Mouse (Mus musculus) forebrain, embryonic 15.5 days (tissue): ENCODE data around the gene Pnliprp1. TPM values are rescaled to one million over a fixed set of nuclear protein-coding genes. Genes with fewer than 3 reads are reported as not detected.

Experiments used
- ATAC-seq: fragments of 200-750 bp; cut with Nextera tagmentation; replicated peaks from 2 replicates; pipeline ENCODE4 v1.8.0; 2017; ENCODE audit warnings: mild to moderate bottlenecking, moderate TSS enrichment, moderate library complexity
- H3K27ac ChIP-seq: fragments of 300-500 bp; sonication (generic); replicated peaks from 2 replicates; pipeline ENCODE4 v1.5.1; 2015; ENCODE audit warnings: mild to moderate bottlenecking, inconsistent platforms
- H3K27me3 ChIP-seq: fragments of 300-500 bp; sonication (generic); 2 replicates; pipeline ENCODE4 v1.6.1; 2015; ENCODE audit warnings: inconsistent platforms
- H3K36me3 ChIP-seq: fragments of 300-500 bp; sonication (generic); 2 replicates; pipeline ENCODE4 v1.6.1; 2015; ENCODE audit warnings: mild to moderate bottlenecking, inconsistent platforms
- H3K4me1 ChIP-seq: fragments of 300-500 bp; sonication (generic); 2 replicates; pipeline ENCODE4 v1.6.1; 2015; ENCODE audit warnings: inconsistent platforms
- H3K4me2 ChIP-seq: fragments of 300-500 bp; sonication (generic); replicated peaks from 2 replicates; pipeline ENCODE4 v1.6.1; 2015; ENCODE audit warnings: mild to moderate bottlenecking, inconsistent platforms
- H3K4me3 ChIP-seq: fragments of 300-500 bp; sonication (generic); 2 replicates; pipeline ENCODE4 v1.5.1; 2015; ENCODE audit warnings: mild to moderate bottlenecking, inconsistent platforms
- H3K9ac ChIP-seq: fragments of 300-500 bp; sonication (generic); replicated peaks from 2 replicates; pipeline ENCODE4 v1.6.1; 2015; ENCODE audit warnings: mild to moderate bottlenecking, inconsistent platforms
- H3K9me3 ChIP-seq: fragments of 300-500 bp; sonication (generic); 2 replicates; pipeline ENCODE4 v1.6.1; 2016; ENCODE audit warnings: inconsistent platforms
- WGBS: fragments of 180-500 bp; shearing (Covaris S2); methylation state at CpG from one replicate; pipeline ENCODE4 v1.1.7; 2015; ENCODE audit warnings: mixed read lengths; 5-methylcytosine and 5-hydroxymethylcytosine counted together
- polyA plus RNA-seq: library from polyadenylated mRNA; unstranded; fragments of >200 nt; fragmentation: Nextera tagmentation; extraction: Ambion mirVana; gene quantifications from 2 replicates; pipeline ENCODE4 v1.2.1, GENCODE M21; 2015

The Pnliprp1 gene
- polyA plus RNA-seq, result 0.80 and 1.0 TPM in 2 replicates

DNA sequence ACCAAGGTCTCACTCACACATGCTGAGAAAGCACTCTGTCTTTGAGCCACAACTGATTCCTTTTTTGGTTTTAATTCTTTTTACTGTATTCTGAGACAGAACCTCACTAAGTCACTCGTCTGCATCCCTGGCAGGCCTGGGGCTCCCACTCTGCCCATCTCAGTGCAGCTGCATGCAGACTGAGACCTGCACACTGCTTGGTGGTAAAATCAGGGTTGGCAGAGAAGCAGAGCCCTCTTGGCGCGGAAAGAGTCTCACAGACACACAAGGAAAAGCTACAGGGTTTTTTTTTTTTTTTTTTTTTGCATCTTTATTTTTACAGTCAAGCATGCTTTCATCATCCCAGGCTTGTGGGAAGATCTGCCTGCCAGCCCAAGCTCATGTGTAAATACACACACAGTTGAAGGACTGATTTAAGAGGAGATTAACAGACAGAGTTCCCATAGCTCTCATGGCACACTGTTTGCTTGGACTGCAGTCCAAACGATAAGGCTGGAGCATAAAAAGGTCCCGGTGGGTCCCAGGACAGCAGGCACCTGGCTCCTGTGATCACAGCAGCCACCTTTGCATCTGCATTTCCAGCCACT lies at the start of gene Pnliprp1:
TSS of gene Pnliprp1 (plus strand) at position 443 of the 587 bp plus-strand sequence.
- no peak; the same call in 1 of the 2 replicates for ATAC-seq
- H3K4me3 ChIP-seq, result no peak within 1 kb of the TSS
- H3K9me3 ChIP-seq, result no peaks in the 10 kb centered on the region
- H3K9ac ChIP-seq, result no peak within 1 kb of the TSS
- no peaks in the 10 kb centered on the region for H3K36me3 ChIP-seq
- no peaks in the 10 kb centered on the region for H3K27me3 ChIP-seq
- H3K4me2 ChIP-seq, result no peak within 1 kb of the TSS
- H3K4me1 ChIP-seq, result peaks cover 3% of the 10 kb centered on the region; the same call in 1 of the 2 replicates
- whole genome bisulfite sequencing, result 44% methylated on average over 5 of the region's 5 CpGs
- peak within 1 kb of the TSS; percentile 73 for H3K27ac ChIP-seq

DNA sequence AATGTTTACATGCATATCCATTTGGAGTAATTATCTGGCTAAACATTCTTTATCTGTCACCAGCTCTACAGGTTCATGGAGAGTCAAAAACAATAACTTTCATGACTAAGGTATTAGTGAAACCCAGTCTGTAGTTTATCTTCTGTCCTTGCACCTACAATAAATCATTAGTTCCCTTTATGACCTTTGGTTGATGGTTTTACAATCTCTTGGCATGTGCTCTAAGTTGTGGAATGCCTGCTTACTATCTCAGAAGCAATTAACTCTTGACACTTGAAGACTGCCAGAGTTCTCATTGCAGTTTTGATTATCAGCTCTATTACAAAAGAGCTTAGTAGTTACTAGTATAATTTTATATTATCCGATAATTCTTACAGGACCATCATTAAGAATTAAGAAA lies 39.8 kb upstream of the Pnliprp1 start:
- H3K36me3 ChIP-seq, result no peaks in the 10 kb centered on the region
- 98% methylated on average over 1 of the region's 1 CpGs for WGBS
- no peak for ATAC-seq
- H3K4me3 ChIP-seq, result no peak overlapping the region
- no peak overlapping the region for H3K4me2 ChIP-seq
- H3K9me3 ChIP-seq, result no peaks in the 10 kb centered on the region
- H3K27ac ChIP-seq, result no peak overlapping the region
- no peak overlapping the region for H3K9ac ChIP-seq
- no peaks in the 10 kb centered on the region for H3K4me1 ChIP-seq
- H3K27me3 ChIP-seq, result no peaks in the 10 kb centered on the region

DNA sequence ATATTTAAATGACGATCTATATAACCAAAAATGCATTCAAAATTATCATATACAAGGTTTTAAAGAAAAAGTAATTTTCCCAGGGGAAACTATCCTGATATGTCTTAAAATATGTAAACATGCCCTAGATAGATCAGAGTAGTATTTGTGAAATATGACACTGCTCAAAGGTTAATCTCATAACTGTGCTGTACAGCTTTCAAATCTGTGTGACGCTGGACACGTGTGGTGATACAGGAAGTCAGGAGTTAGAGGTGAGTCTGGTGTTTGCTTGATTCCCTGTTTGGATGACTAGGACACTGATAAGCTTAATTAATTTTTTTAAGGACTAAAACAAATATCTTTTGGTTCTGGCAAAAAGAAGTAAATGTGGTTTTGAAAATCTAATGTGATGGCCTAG lies 33.4 kb upstream of the Pnliprp1 start:
- Histone ChIP-seq H3K4me1 (no peaks in the 10 kb centered on the region), H3K4me2 (no peak overlapping the region), H3K36me3 (no peaks in the 10 kb centered on the region), H3K9me3 (no peaks in the 10 kb centered on the region), H3K27me3 (no peaks in the 10 kb centered on the region), H3K27ac (no peak overlapping the region), H3K9ac (no peak overlapping the region), H3K4me3 (no peak overlapping the region)
- 92% methylated on average over 3 of the region's 3 CpGs for WGBS
- no peak for ATAC-seq

DNA sequence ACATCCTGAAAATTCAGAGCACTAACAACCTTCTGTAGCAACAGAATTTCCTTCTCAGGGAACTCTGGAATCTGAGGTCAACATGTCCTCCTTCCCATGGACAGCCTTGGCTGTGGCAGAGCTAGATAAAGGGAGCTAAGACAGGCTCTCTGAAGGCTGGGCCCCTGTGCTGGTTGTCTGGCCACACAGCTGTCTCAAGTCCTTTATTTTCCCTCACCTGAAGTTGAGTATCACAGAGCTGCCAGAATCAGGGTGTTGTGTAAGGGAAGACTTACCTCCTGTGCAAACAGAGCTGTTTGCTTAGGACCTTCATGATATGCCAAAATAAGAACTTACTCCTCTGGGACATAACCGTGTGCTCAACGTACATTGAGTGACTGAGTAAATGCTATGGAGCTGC lies 32.5 kb upstream of the Pnliprp1 start:
- 91% methylated on average over 2 of the region's 2 CpGs for WGBS

DNA sequence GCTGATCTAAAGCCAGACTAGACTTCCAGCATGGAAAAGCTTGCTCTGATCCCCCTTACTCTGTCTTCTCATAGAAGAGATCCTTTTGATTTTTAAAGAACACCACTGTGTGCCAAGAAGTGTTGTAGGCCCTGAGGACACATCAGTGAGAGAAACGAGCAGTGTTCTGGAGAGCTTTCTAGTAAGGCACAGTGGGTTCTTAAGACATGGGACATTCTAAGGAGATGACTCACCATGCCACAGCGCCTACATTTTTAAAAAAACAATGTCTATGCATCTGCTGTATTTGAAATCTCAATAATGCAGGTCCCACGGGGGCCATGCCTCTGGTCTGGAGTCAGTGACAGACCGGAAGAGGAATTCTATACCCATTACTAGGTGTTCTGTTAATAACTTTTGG lies 24.1 kb upstream of the Pnliprp1 start:
- ATAC-seq, result no peak
- Histone ChIP-seq H3K4me2 (no peak overlapping the region), H3K27me3 (no peaks in the 10 kb centered on the region)

More for the DNA sequence above, 32.5 kb upstream of the Pnliprp1 start:
- no peak for ATAC-seq
- no peak overlapping the region for H3K4me2 ChIP-seq
- H3K9ac ChIP-seq, result no peak overlapping the region
- no peak overlapping the region for H3K4me3 ChIP-seq
- H3K36me3 ChIP-seq, result no peaks in the 10 kb centered on the region
- no peaks in the 10 kb centered on the region for H3K9me3 ChIP-seq
- no peaks in the 10 kb centered on the region for H3K27me3 ChIP-seq
- no peak overlapping the region for H3K27ac ChIP-seq
- H3K4me1 ChIP-seq, result no peaks in the 10 kb centered on the region

DNA sequence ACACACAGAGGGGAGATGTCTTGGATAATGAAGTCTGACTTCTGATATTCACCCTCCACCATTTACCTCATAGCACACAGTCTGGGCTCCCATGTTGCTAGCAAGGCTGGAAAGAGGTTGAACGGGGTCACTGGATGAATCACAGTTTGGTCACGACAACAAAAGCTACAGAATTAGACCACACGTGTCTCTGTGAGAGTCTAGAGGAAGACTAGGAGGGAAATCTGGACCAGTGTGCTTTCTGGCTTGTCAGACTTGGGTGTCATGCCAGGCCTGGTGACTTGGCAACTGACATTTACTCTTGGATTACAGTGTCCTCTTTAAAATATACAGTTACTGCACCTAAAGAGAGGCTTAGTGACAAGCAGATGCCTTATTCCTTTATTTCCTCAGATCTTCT lies 20.1 kb upstream of the Pnliprp1 start:
- Histone ChIP-seq H3K27ac (no peak overlapping the region), H3K4me3 (no peak overlapping the region), H3K4me1 (no peaks in the 10 kb centered on the region), H3K9me3 (no peaks in the 10 kb centered on the region), H3K9ac (no peak overlapping the region), H3K4me2 (no peak overlapping the region), H3K36me3 (no peaks in the 10 kb centered on the region), H3K27me3 (no peaks in the 10 kb centered on the region)
- 76% methylated on average over 3 of the region's 3 CpGs for WGBS
- no peak for ATAC-seq

More for the DNA sequence above, 24.1 kb upstream of the Pnliprp1 start:
- Histone ChIP-seq H3K4me3 (no peak overlapping the region), H3K27ac (no peak overlapping the region), H3K4me1 (no peaks in the 10 kb centered on the region), H3K9ac (no peak overlapping the region), H3K9me3 (no peaks in the 10 kb centered on the region), H3K36me3 (no peaks in the 10 kb centered on the region)
- WGBS, result 85% methylated on average over 4 of the region's 4 CpGs

DNA sequence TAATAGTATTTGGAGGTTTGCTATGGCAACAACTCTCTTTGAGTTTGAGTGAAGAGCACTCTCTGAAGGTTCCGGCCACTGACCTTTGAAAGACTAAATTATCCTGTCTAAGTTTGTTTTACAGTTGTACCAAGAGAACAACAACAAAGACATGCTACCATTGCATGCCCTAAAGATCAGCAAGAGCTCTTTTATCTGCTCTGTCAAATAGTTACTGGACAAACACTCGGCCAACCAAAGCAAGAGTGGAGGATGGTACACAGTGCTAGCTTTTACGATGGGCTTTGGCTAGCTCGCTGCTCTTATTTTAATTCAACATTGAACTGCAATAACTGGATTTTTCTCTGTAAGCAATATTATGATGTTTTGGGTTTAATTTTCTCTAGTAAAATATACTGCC lies 10.8 kb upstream of the Pnliprp1 start:
- no peaks in the 10 kb centered on the region for H3K9me3 ChIP-seq
- 87% methylated on average over 4 of the region's 4 CpGs for WGBS

DNA sequence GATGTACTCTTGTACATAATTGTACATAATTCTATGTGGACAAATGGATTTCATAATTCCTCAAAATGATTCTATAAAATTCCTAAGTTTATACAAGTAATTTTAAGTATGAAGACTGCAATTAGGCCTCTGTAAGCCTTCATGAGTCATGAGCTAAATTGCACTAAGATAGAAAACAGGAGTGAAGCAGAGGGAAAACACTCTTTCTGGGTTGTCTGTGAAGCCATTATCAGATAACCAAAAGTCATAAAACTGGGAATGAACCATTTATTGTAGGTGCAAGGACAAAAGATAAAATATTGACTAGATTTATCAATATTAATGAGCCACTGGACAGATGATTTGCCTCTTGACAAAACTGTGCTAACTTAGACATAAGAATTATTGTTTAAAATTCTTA lies 8.2 kb upstream of the Pnliprp1 start:
- ATAC-seq, result no peak
- H3K9me3 ChIP-seq, result no peaks in the 10 kb centered on the region
- no peaks in the 10 kb centered on the region for H3K36me3 ChIP-seq
- H3K4me1 ChIP-seq, result no peaks in the 10 kb centered on the region
- no peak overlapping the region for H3K4me2 ChIP-seq
- no peak overlapping the region for H3K4me3 ChIP-seq
- no peaks in the 10 kb centered on the region for H3K27me3 ChIP-seq
- H3K27ac ChIP-seq, result no peak overlapping the region
- no peak overlapping the region for H3K9ac ChIP-seq

More for the DNA sequence above, 10.8 kb upstream of the Pnliprp1 start:
- Histone ChIP-seq H3K27me3 (no peaks in the 10 kb centered on the region), H3K27ac (no peak overlapping the region), H3K9ac (no peak overlapping the region), H3K4me1 (no peaks in the 10 kb centered on the region), H3K4me2 (no peak overlapping the region), H3K4me3 (no peak overlapping the region), H3K36me3 (no peaks in the 10 kb centered on the region)
- no peak for ATAC-seq

DNA sequence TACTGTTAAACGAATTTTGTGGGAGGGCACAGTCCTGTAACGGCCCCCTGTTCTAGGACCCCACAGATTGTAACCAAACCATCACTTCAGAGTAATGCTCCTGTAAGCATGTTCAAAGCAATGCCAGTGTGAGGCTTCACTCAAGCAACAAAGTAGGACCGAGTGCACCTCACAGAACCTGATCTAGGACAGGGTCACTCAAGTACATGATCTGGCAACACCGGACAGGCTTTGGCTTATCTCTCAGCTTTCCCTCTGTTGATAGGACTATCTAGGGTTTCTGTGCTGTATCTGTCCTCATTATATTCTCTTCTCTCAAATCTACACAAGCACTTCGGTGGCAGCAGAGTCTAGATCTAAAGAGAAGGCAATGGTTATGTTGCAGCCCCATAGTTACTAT lies 2.1 kb upstream of the Pnliprp1 start:
- Histone ChIP-seq H3K4me1 (peaks cover 3% of the 10 kb centered on the region; the same call in 1 of the 2 replicates), H3K9ac (no peak overlapping the region), H3K27me3 (no peaks in the 10 kb centered on the region), H3K27ac (no peak overlapping the region), H3K4me3 (no peak overlapping the region), H3K36me3 (no peaks in the 10 kb centered on the region), H3K9me3 (no peaks in the 10 kb centered on the region), H3K4me2 (no peak overlapping the region)
- 91% methylated on average over 5 of the region's 5 CpGs for WGBS
- ATAC-seq, result no peak

DNA sequence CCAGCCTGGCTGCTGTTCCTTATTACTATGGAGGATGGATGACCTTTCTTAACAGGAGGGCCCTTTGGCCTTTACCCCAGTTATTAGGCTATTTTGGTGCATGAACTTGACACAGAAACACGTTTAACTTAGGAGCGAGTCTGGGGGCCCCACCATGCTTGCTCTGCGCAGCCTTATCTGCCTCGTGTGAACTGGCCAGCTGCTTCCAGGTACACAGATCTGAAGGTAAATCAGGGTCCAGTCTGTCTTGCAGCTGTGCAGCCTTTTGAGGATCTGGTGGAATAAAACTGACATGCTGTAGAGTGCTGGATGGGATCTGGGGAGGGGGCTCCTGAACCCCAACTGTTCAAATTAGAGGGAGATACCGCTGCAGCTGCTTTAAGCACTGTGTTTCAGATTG lies 931 bp upstream of the Pnliprp1 start:
- H3K4me1 ChIP-seq, result peaks cover 3% of the 10 kb centered on the region; the same call in 1 of the 2 replicates
- ATAC-seq, result no peak
- H3K27me3 ChIP-seq, result no peaks in the 10 kb centered on the region
- no peak overlapping the region for H3K4me3 ChIP-seq
- no peak overlapping the region for H3K9ac ChIP-seq
- no peaks in the 10 kb centered on the region for H3K9me3 ChIP-seq
- H3K4me2 ChIP-seq, result no peak overlapping the region
- WGBS, result 83% methylated on average over 5 of the region's 5 CpGs
- H3K27ac ChIP-seq, result peak overlapping the region; percentile 73
- no peaks in the 10 kb centered on the region for H3K36me3 ChIP-seq

DNA sequence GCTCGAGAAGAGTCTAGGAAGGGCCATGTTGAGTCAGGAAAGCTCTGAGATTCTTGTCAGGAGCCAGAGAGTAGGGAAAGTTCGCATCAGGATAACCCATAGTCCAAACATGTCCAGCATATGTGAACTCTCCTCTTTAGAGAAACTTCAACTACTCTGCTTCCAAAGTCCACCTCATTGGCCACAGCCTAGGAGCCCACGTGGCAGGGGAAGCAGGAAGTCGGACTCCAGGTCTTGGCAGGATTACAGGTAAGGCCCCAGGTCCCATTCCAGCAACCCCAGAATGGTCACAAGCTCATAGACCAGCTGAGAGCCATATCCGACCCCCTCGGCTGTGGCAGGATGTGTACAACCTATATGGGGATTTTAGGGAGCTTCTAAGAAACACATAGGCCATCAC lies 4.5 kb downstream of the Pnliprp1 start:
- Histone ChIP-seq H3K9me3 (no peaks in the 10 kb centered on the region), H3K9ac (no peak overlapping the region), H3K27ac (no peak overlapping the region), H3K4me1 (peaks cover 2% of the 10 kb centered on the region; the same call in 1 of the 2 replicates), H3K27me3 (no peaks in the 10 kb centered on the region), H3K36me3 (no peaks in the 10 kb centered on the region), H3K4me2 (no peak overlapping the region), H3K4me3 (no peak overlapping the region)
- ATAC-seq, result no peak
- 86% methylated on average over 6 of the region's 6 CpGs for WGBS

DNA sequence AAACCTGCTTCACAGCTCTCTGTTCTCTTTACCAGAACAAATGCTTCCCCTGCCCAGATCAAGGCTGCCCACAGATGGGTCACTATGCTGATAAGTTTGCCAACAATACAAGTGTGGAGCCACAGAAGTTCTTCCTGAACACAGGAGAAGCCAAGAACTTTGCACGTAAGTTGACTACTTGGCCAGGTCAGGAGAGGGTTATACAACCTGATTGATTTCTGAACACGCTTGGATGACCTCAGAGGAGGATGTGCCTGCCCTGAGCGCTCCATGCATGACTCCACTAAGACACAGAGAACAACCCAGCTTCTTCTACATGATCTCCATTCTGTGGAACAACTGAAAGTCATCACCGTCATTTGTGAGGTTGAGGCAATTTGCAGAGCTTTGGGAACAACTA lies 9.4 kb downstream of the Pnliprp1 start:
- H3K4me2 ChIP-seq, result no peak overlapping the region
- no peak overlapping the region for H3K27ac ChIP-seq
- no peaks in the 10 kb centered on the region for H3K27me3 ChIP-seq
- WGBS, result 88% methylated on average over 4 of the region's 4 CpGs
- H3K4me3 ChIP-seq, result no peak overlapping the region
- no peaks in the 10 kb centered on the region for H3K9me3 ChIP-seq
- no peak for ATAC-seq
- no peaks in the 10 kb centered on the region for H3K36me3 ChIP-seq
- no peak overlapping the region for H3K9ac ChIP-seq
- H3K4me1 ChIP-seq, result no peaks in the 10 kb centered on the region

DNA sequence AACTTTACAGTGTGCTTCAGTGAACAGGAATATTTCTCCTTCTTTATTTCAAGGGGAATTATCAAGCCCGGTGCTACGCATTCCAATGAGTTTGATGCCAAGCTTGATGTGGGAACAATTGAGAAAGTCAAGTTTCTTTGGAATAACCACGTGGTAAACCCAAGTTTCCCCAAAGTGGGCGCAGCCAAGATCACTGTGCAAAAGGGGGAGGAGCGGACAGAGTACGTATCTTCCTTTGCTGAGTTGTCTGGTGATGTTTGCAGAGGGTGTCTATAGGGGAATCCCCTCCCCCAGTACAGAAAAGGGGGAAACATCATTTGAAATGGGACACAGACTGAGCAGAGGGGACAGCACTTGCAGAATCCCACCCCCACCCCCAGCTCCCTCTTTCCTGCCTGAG lies 12.3 kb downstream of the Pnliprp1 start:
- Histone ChIP-seq H3K9ac (no peak overlapping the region), H3K4me3 (no peak overlapping the region), H3K4me1 (no peaks in the 10 kb centered on the region), H3K27ac (no peak overlapping the region), H3K4me2 (no peak overlapping the region), H3K36me3 (no peaks in the 10 kb centered on the region), H3K9me3 (no peaks in the 10 kb centered on the region), H3K27me3 (no peaks in the 10 kb centered on the region)
- no peak for ATAC-seq
- 38% methylated on average over 6 of the region's 6 CpGs for WGBS
